Mouse (Mus musculus) CH12.LX (cell line): ENCODE results near the gene Med17. TPM values are rescaled to one million over a fixed set of nuclear protein-coding genes. Genes with fewer than 3 reads are reported as not detected.
A peak's percentile ranks its signal among the peaks of the same experiment; 100 is the strongest.

Source experiments
- DNase-seq: peaks from one replicate; pipeline ENCODE4 v3.0.0-alpha.2; 2013; ENCODE audit errors: extremely low read depth
- H3K27ac ChIP-seq: 2 replicates; pipeline ENCODE4 v1.5.1; 2012; ENCODE audit warnings: low read depth, mild to moderate bottlenecking, control low read depth, moderate library complexity; ENCODE audit not compliant: insufficient read depth
- H3K27me3 ChIP-seq: replicated peaks from 2 replicates; pipeline ENCODE3; 2012; ENCODE audit warnings: inconsistent platforms
- H3K36me3 ChIP-seq, 2 experiments: replicated peaks in 1 of 2; 2 replicates each; pipeline versions ENCODE3 to v1.6.1; 2012; ENCODE audit warnings: inconsistent platforms in 1 of 2, low read length in 1 of 2, mild to moderate bottlenecking in 1 of 2, mixed read lengths in 1 of 2, moderate library complexity in 1 of 2; ENCODE audit not compliant: control insufficient read depth in 1 of 2, insufficient read depth in 1 of 2
- H3K4me1 ChIP-seq, 2 experiments: 2 replicates each; pipeline ENCODE4 v1.6.1; 2012; ENCODE audit warnings: inconsistent platforms in 1 of 2, moderate library complexity in 1 of 2; ENCODE audit not compliant: insufficient read depth in 2 of 2, control insufficient read depth in 1 of 2
- H3K4me2 ChIP-seq: 2 replicates; pipeline ENCODE4 v1.6.1; 2012; ENCODE audit warnings: low read depth, mild to moderate bottlenecking, control low read depth; ENCODE audit not compliant: poor library complexity, insufficient read depth, severe bottlenecking
- H3K4me3 ChIP-seq, 3 experiments: fragments of 150-350 bp in 1 of 3; sonication (generic) in 1 of 3; replicated peaks in 1 of 3; 2 replicates each; pipeline versions ENCODE3 to v1.5.1; 2011 to 2012; ENCODE audit warnings: low read depth in 2 of 3, low read length in 2 of 3, mild to moderate bottlenecking in 2 of 3, moderate library complexity in 2 of 3, control low read depth in 1 of 3, improper control_type of control experiment in 1 of 3, inconsistent platforms in 1 of 3, mixed read lengths in 1 of 3; ENCODE audit not compliant: poor library complexity in 1 of 3
- H3K79me2 ChIP-seq: replicated peaks from 2 replicates; pipeline ENCODE4 v1.6.1; 2012; ENCODE audit warnings: mild to moderate bottlenecking, moderate library complexity; ENCODE audit not compliant: control insufficient read depth, poor library complexity, insufficient read depth, severe bottlenecking; ENCODE audit errors: extremely low read depth
- H3K9ac ChIP-seq: 2 replicates; pipeline ENCODE4 v1.6.1; 2012; ENCODE audit warnings: low read depth, mild to moderate bottlenecking, control low read depth, moderate library complexity; ENCODE audit not compliant: insufficient read depth
- H3K9me3 ChIP-seq: replicated peaks from 2 replicates; pipeline ENCODE3; 2012; ENCODE audit warnings: low read length, inconsistent platforms, mixed read lengths
- BHLHE40 ChIP-seq: IDR thresholded peaks from 2 replicates; pipeline ENCODE4 v1.6.1; 2011; ENCODE audit warnings: mild to moderate bottlenecking, low read depth, low read length, improper control_type of control experiment
- CHD1 ChIP-seq: IDR thresholded peaks from 2 replicates; pipeline ENCODE4 v1.6.1; 2012; ENCODE audit warnings: low read depth, low read length, improper control_type of control experiment, inconsistent platforms
- CHD2 ChIP-seq: IDR thresholded peaks from 2 replicates; pipeline ENCODE4 v1.6.1; 2011; ENCODE audit warnings: low read length, improper control_type of control experiment
- E2F4 ChIP-seq: IDR thresholded peaks from 2 replicates; pipeline ENCODE4 v1.6.1; 2011; ENCODE audit warnings: low read depth, low read length, improper control_type of control experiment; ENCODE audit not compliant: insufficient replicate concordance
- ELF1 ChIP-seq: IDR thresholded peaks from 2 replicates; pipeline ENCODE4 v1.6.1; 2014; ENCODE audit warnings: low read depth, mild to moderate bottlenecking, inconsistent platforms, low read length, improper control_type of control experiment
- EP300 ChIP-seq: IDR thresholded peaks from 2 replicates; pipeline ENCODE4 v1.6.1; 2011; ENCODE audit warnings: low read length, improper control_type of control experiment
- GABPA ChIP-seq: IDR thresholded peaks from 2 replicates; pipeline ENCODE4 v1.6.1; 2012; ENCODE audit warnings: low read depth, low read length, improper control_type of control experiment, inconsistent platforms; ENCODE audit not compliant: insufficient replicate concordance
- HCFC1 ChIP-seq: IDR thresholded peaks from 2 replicates; pipeline ENCODE4 v1.6.1; 2012; ENCODE audit warnings: low read depth, mild to moderate bottlenecking, inconsistent platforms, low read length, improper control_type of control experiment
- JUND ChIP-seq: conservative IDR thresholded peaks from 2 replicates; pipeline ENCODE4 v1.6.1; 2011; ENCODE audit warnings: low read depth, low read length, improper control_type of control experiment
- KAT2A ChIP-seq: IDR thresholded peaks from 2 replicates; pipeline ENCODE4 v1.6.1; 2012; ENCODE audit warnings: low read length, improper control_type of control experiment, inconsistent platforms; ENCODE audit not compliant: insufficient replicate concordance
- MAX ChIP-seq: IDR thresholded peaks from 2 replicates; pipeline ENCODE4 v1.6.1; 2011; ENCODE audit warnings: low read length, improper control_type of control experiment
- MAZ ChIP-seq: IDR thresholded peaks from 2 replicates; pipeline ENCODE4 v1.6.1; 2012; ENCODE audit warnings: low read depth, mild to moderate bottlenecking, inconsistent platforms, low read length, improper control_type of control experiment, moderate library complexity
- MXI1 ChIP-seq: IDR thresholded peaks from 2 replicates; pipeline ENCODE4 v1.6.1; 2011; ENCODE audit warnings: mild to moderate bottlenecking, low read depth, low read length, improper control_type of control experiment
- MYC ChIP-seq: IDR thresholded peaks from 2 replicates; pipeline ENCODE4 v1.6.1; 2011; ENCODE audit warnings: low read depth, mild to moderate bottlenecking, improper control_type of control experiment, low read length
- NELFE ChIP-seq: IDR thresholded peaks from 2 replicates; pipeline ENCODE4 v1.6.1; 2011; ENCODE audit warnings: low read depth, low read length, improper control_type of control experiment
- PAX5 ChIP-seq: IDR thresholded peaks from 2 replicates; pipeline ENCODE4 v1.6.1; 2012; ENCODE audit warnings: low read length, inconsistent platforms, mixed read lengths
- POLR2A ChIP-seq: IDR thresholded peaks from 2 replicates; pipeline ENCODE4 v1.6.1; 2011; ENCODE audit warnings: low read depth, mild to moderate bottlenecking, improper control_type of control experiment, low read length
- POLR2AphosphoS2 ChIP-seq: IDR thresholded peaks from 2 replicates; pipeline ENCODE4 v1.6.1; 2011; ENCODE audit warnings: low read depth, low read length, improper control_type of control experiment
- RCOR1 ChIP-seq: conservative IDR thresholded peaks from 2 replicates; pipeline ENCODE4 v1.6.1; 2012; ENCODE audit warnings: low read depth, mild to moderate bottlenecking, inconsistent platforms, low read length, improper control_type of control experiment
- SIN3A ChIP-seq: IDR thresholded peaks from 2 replicates; pipeline ENCODE4 v1.6.1; 2012; ENCODE audit warnings: low read length, improper control_type of control experiment, inconsistent platforms
- SMC3 ChIP-seq: IDR thresholded peaks from 2 replicates; pipeline ENCODE4 v1.6.1; 2011; ENCODE audit warnings: low read depth, low read length, improper control_type of control experiment
- TBP ChIP-seq: conservative IDR thresholded peaks from 2 replicates; pipeline ENCODE4 v1.6.1; 2011; ENCODE audit warnings: low read depth, low read length, improper control_type of control experiment
- TCF12 ChIP-seq: IDR thresholded peaks from 2 replicates; pipeline ENCODE4 v1.6.1; 2014; ENCODE audit warnings: low read depth, mild to moderate bottlenecking, inconsistent platforms, low read length, improper control_type of control experiment
- USF1 ChIP-seq: IDR thresholded peaks from 2 replicates; pipeline ENCODE4 v1.6.1; 2014; ENCODE audit warnings: low read depth, mild to moderate bottlenecking, inconsistent platforms, low read length, improper control_type of control experiment
- ZC3H11A ChIP-seq: IDR thresholded peaks from 2 replicates; pipeline ENCODE4 v1.6.1; 2012; ENCODE audit warnings: low read depth, mild to moderate bottlenecking, inconsistent platforms, low read length, improper control_type of control experiment
- ZKSCAN1 ChIP-seq: IDR thresholded peaks from 2 replicates; pipeline ENCODE4 v1.6.1; 2012; ENCODE audit warnings: low read depth, inconsistent platforms, low read length, improper control_type of control experiment, borderline replicate concordance
- ZMIZ1 ChIP-seq: IDR thresholded peaks from 2 replicates; pipeline ENCODE4 v1.6.1; 2012; ENCODE audit warnings: low read depth, mild to moderate bottlenecking, inconsistent platforms, low read length, improper control_type of control experiment
- ZNF384 ChIP-seq: IDR thresholded peaks from 2 replicates; pipeline ENCODE4 v1.6.1; 2012; ENCODE audit warnings: low read depth, low read length, improper control_type of control experiment, inconsistent platforms
- dilution Hi-C: fragments of 300-500 bp; cut with MboI; formaldehyde crosslinking; loops from 2 replicates; pipeline ENCODE4 v1.14.3; 2020; ENCODE audit warnings: low sequenced_read_pairs; ENCODE audit not compliant: extremely low pct_unique_long_range_greater_than_20kb, extremely low pct_ligation_motif_present
- in situ Hi-C: fragments of 300-500 bp; cut with MboI; formaldehyde crosslinking; loops from 3 replicates; pipeline ENCODE4 v1.14.3; 2019; ENCODE audit warnings: low sequenced_read_pairs, low pct_ligation_motif_present, low pct_unique_long_range_greater_than_20kb, mixed read lengths
- polyA plus RNA-seq: library from polyadenylated mRNA; unstranded; fragments of >175 nt; gene quantifications from 2 replicates; pipeline ENCODE4 v1.2.1, GENCODE M21; 2012; ENCODE audit warnings: low read depth; ENCODE audit not compliant: insufficient read length
- total RNA-seq, 2 experiments: library from RNA; depleted of rRNA; stranded (reverse); fragments of 300-350 nt in 1 of 2; fragments of >200 nt in 1 of 2; gene quantifications; 2 replicates each; pipeline ENCODE4 v1.2.3; 2012 to 2014

Gene Med17
- total and polyA plus RNA-seq, 3 experiments: 39.7 to 59.8 (median 57.0) TPM

- H3K4me3 ChIP-seq: peak within 1 kb of the TSS; percentile 69 to 94 (median 85)
- H3K4me2 ChIP-seq: peak within 1 kb of the TSS; percentile 90
- in situ Hi-C loops (no loop called here), dilution Hi-C loops (no loop called here)
- peaks cover 21 to 33% of the 10 kb centered on the region in 2 experiments for H3K36me3 ChIP-seq
- peak; percentile 89 for DNase-seq
- peaks cover 40% of the 10 kb centered on the region for H3K79me2 ChIP-seq
- no peaks in the 10 kb centered on the region for H3K27me3 ChIP-seq
- H3K9me3 ChIP-seq: no peaks in the 10 kb centered on the region
- peak within 1 kb of the TSS; percentile 90 for H3K9ac ChIP-seq
- peak within 1 kb of the TSS; percentile 57 for H3K27ac ChIP-seq
- H3K4me1 ChIP-seq: peaks cover 2 to 35% of the 10 kb centered on the region in 2 experiments; a peak in 3 of 4 replicates
- TF ChIP-seq SMC3 (no peak), NELFE (peak; percentile 99), ZC3H11A (no peak), PAX5 (no peak), JUND (no peak), RCOR1 (no peak), POLR2AphosphoS2 (peak; percentile 96), USF1 (no peak), MAX (no peak), SIN3A (0 out of 2 replicates have a peak, but pooled peaks have one; percentile 52), GABPA (no peak), TCF12 (peak; percentile 96), ZNF384 (peak; percentile 81), POLR2A (peak; percentile 100), E2F4 (no peak), ZMIZ1 (peak; percentile 97), EP300 (no peak), CHD1 (0 out of 2 replicates have a peak, but pooled peaks have one; percentile 4), KAT2A (no peak), MYC (no peak), TBP (peak; percentile 92), ZKSCAN1 (no peak), MAZ (no peak), ELF1 (0 out of 2 replicates have a peak, but pooled peaks have one; percentile 6), MXI1 (peak; percentile 14; the same call in 1 of the 2 replicates), BHLHE40 (no peak), CHD2 (peak; percentile 98), HCFC1 (peak; percentile 66)
These were observed 26.0 kb upstream of the Med17 start, which contains the start of gene Taf1d for GRCm38 (mm10) chr9:15305503-15306397. Gene Taf1d, plus strand, starts transcription at chr9:15306214.
